In genomic region chr16:3829727-3830126, GRCm38 (mm10) we compare ENCODE assay signal across 17 mouse cellular contexts. TPM values are rescaled to one million over a fixed set of nuclear protein-coding genes. Genes with fewer than 3 reads are reported as not detected.
"Had no signal": no experiment of that assay in that cellular context is flagged by ENCODE, and none has a peak within 500 bp of the region (broad histone marks: within the 10 kb centered on the region; RNA-seq: fewer than 3 reads in every experiment).

No protein-coding gene starts in this region.

- ATAC-seq: midbrain, embryonic 15.5 days had no signal

- DNase-seq: kidney, adult 18-20 months; kidney, adult 9 months; kidney, postnatal 25 days; layer of hippocampus, adult 9-11 months; liver, embryonic 13.5 days; lung, adult 2 months; retina, postnatal 1 day; right cerebral cortex, postnatal 25 days; spleen, adult 18-20 months; thymus, postnatal 25 days had no signal

RNA-seq across cellular contexts. Expression of gene Olfr15, which starts 1.0 kb away (rescaled TPM):
- total RNA-seq: layer of hippocampus, adult 2 months; layer of hippocampus, postnatal 25 days; left cerebral cortex, adult 18-20 months; left cerebral cortex, postnatal 36 days; liver, adult 2 months; megakaryocyte-erythroid progenitor cell, adult 5-6 weeks had no signal

RNA-seq across cellular contexts. Expression of gene Gm20695, which starts 54.7 kb away (rescaled TPM):
- total RNA-seq: left cerebral cortex, adult 18-20 months had no signal
